ENCODE assay signal across 9 mouse cellular contexts in genomic region chr16:20476857-20477256, GRCm38 (mm10). TPM values are rescaled to one million over a fixed set of nuclear protein-coding genes. Genes with fewer than 3 reads are reported as not detected.
A peak's percentile ranks its signal among the peaks of the same experiment; 100 is the strongest.
DNase-seq lines count a peak whose midpoint lies in the region; ATAC-seq and TF ChIP-seq lines count a peak whose summit lies in the region.
"Had no signal": no experiment of that assay in that cellular context is flagged by ENCODE, and none has a peak within 500 bp of the region (broad histone marks: within the 10 kb centered on the region; RNA-seq: fewer than 3 reads in every experiment).

No protein-coding gene starts in this region.

- H3K9me3 ChIP-seq in stomach, postnatal 0 days (ENCODE audit: control insufficient read depth, low read length): no peaks in the 10 kb centered on the region
- no peaks in the 10 kb centered on the region for H3K9me3 ChIP-seq in midbrain, embryonic 10.5 days (replicated peaks)

- no peak for TF ChIP-seq CTCF in stomach, postnatal 0 days (IDR thresholded peaks at IDR 0.05; ENCODE audit: low read depth)
- no peak for TF ChIP-seq CTCF in thymus, adult 2 months (IDR thresholded peaks at IDR 0.05; ENCODE audit: borderline replicate concordance, control insufficient read depth, extremely low read depth, insufficient read depth, low read length, poor library complexity)

- no peaks in the 10 kb centered on the region for H3K27me3 ChIP-seq in stomach, postnatal 0 days (ENCODE audit: control insufficient read depth, insufficient read depth, low read length)
- H3K27me3 ChIP-seq in midbrain, embryonic 10.5 days (ENCODE audit: low read depth, poor library complexity, severe bottlenecking): no peaks in the 10 kb centered on the region
- no peaks in the 10 kb centered on the region for H3K27me3 ChIP-seq in thymus, adult 2 months (ENCODE audit: control insufficient read depth, insufficient read depth, low read length)

- H3K4me2 ChIP-seq in stomach, postnatal 0 days (replicated peaks; ENCODE audit: low read depth): no peak overlapping the region

- H3K27ac ChIP-seq in stomach, postnatal 0 days (replicated peaks): peak overlapping the region; percentile 56
- H3K27ac ChIP-seq in midbrain, embryonic 10.5 days (replicated peaks): no peak overlapping the region
- no peak overlapping the region for H3K27ac ChIP-seq in thymus, adult 2 months (ENCODE audit: control insufficient read depth, insufficient read depth, low read length)

- WGBS in stomach, postnatal 0 days: 4% methylated on average over 1 of the region's 1 CpGs
- 71% methylated on average over 1 of the region's 1 CpGs for WGBS in midbrain, embryonic 10.5 days
- 93% methylated on average over 1 of the region's 1 CpGs for WGBS in thymus, adult 2 months

- ATAC-seq in stomach, postnatal 0 days (ENCODE audit: low FRiP score, low TSS enrichment): peak; percentile 88

- TF ChIP-seq POLR2A in thymus, adult 2 months (IDR thresholded peaks at IDR 0.05; ENCODE audit: control insufficient read depth, extremely low read depth, insufficient read depth, low read length, poor library complexity): no peak

- no peak for TF ChIP-seq EP300 in stomach, postnatal 0 days (optimal IDR thresholded peaks at IDR 0.05)

- H3K9ac ChIP-seq in stomach, postnatal 0 days (ENCODE audit: low read length): no peak overlapping the region

- H3K36me3 ChIP-seq in stomach, postnatal 0 days (ENCODE audit: control insufficient read depth, insufficient read depth, low read length): no peaks in the 10 kb centered on the region
- no peaks in the 10 kb centered on the region for H3K36me3 ChIP-seq in midbrain, embryonic 10.5 days
- H3K36me3 ChIP-seq in thymus, adult 2 months (ENCODE audit: control insufficient read depth, insufficient read depth, low read length): no peaks in the 10 kb centered on the region

- peak; percentile 70 for DNase-seq in testis, postnatal 10 days (ENCODE audit: low spot score)
- DNase-seq in testis, postnatal 14 days (ENCODE audit: low spot score): no peak
- DNase-seq in heart, adult 9 months (ENCODE audit: low spot score in 2 of 2): peak; percentile 25 to 56
- DNase-seq in kidney, postnatal 10 days: peak; percentile 55
- DNase-seq in stomach, postnatal 0 days (ENCODE audit: low spot score): peak; percentile 77
- DNase-seq in midbrain, embryonic 10.5 days (ENCODE audit: low spot score): no peak
- DNase-seq in retina, postnatal 1 day: no peak
- no peak for DNase-seq in thymus, adult 2 months
- DNase-seq: embryo, embryonic 11 days had no signal

- no peaks in the 10 kb centered on the region for H3K4me1 ChIP-seq in stomach, postnatal 0 days (replicated peaks; ENCODE audit: control insufficient read depth, insufficient read depth)
- no peaks in the 10 kb centered on the region for H3K4me1 ChIP-seq in midbrain, embryonic 10.5 days
- 0 out of 2 replicates have a peak, but pooled peaks cover 2% of the 10 kb centered on the region for H3K4me1 ChIP-seq in thymus, adult 2 months (replicated peaks; ENCODE audit: control insufficient read depth, insufficient read depth, low read length)

- no peak overlapping the region for H3K4me3 ChIP-seq in stomach, postnatal 0 days (ENCODE audit: low read depth, low read length)
- H3K4me3 ChIP-seq in midbrain, embryonic 10.5 days: no peak overlapping the region
- H3K4me3 ChIP-seq in thymus, adult 2 months (ENCODE audit: control insufficient read depth, insufficient read depth, low read length): no peak overlapping the region

RNA-seq across cellular contexts. Expression of gene Eif2b5, which starts 21.8 kb away (rescaled TPM):
- polyA plus RNA-seq in stomach, postnatal 0 days (2015; fragmentation: Nextera tagmentation; extraction: Ambion mirVana): 58.2 and 58.7 TPM in 2 replicates
- 151 TPM in 2 replicates for polyA plus RNA-seq in midbrain, embryonic 10.5 days (2016; fragmentation: Nextera tagmentation; extraction: Ambion mirVana)
- 40.7 and 44.7 TPM in 2 replicates for polyA plus RNA-seq in thymus, adult 2 months (2012; rRNA removed)

RNA-seq across cellular contexts. Expression of gene Dvl3, which starts 39.9 kb away (rescaled TPM):
- polyA plus RNA-seq in stomach, postnatal 0 days (2015; fragmentation: Nextera tagmentation; extraction: Ambion mirVana): 8.7 and 10.0 TPM in 2 replicates
- 28.5 and 37.5 TPM in 2 replicates for polyA plus RNA-seq in midbrain, embryonic 10.5 days (2016; fragmentation: Nextera tagmentation; extraction: Ambion mirVana)
- 42.7 and 49.5 TPM in 2 replicates for polyA plus RNA-seq in thymus, adult 2 months (2012; rRNA removed)

RNA-seq across cellular contexts. Expression of gene Abcc5, which starts 50.7 kb away (rescaled TPM):
- polyA plus RNA-seq in stomach, postnatal 0 days (2015; fragmentation: Nextera tagmentation; extraction: Ambion mirVana): 15.9 and 19.3 TPM in 2 replicates
- polyA plus RNA-seq in midbrain, embryonic 10.5 days (2016; fragmentation: Nextera tagmentation; extraction: Ambion mirVana): 56.1 and 72.8 TPM in 2 replicates
- polyA plus RNA-seq in thymus, adult 2 months (2012; rRNA removed): 244 and 275 TPM in 2 replicates

RNA-seq across cellular contexts. Expression of gene Ap2m1, which starts 58.4 kb away (rescaled TPM):
- polyA plus RNA-seq in stomach, postnatal 0 days (2015; fragmentation: Nextera tagmentation; extraction: Ambion mirVana): 332 and 349 TPM in 2 replicates
- polyA plus RNA-seq in midbrain, embryonic 10.5 days (2016; fragmentation: Nextera tagmentation; extraction: Ambion mirVana): 711 and 831 TPM in 2 replicates
- polyA plus RNA-seq in thymus, adult 2 months (2012; rRNA removed): 512 and 578 TPM in 2 replicates

Comparison
In these comparisons a context has a peak if more than half of its experiments do, and no peak if none do; other contexts are left out.
1. DNase-seq: peak in testis, postnatal 10 days (single experiment), heart, adult 9 months (2 of 2), kidney, postnatal 10 days (single experiment) and stomach, postnatal 0 days (single experiment); none in testis, postnatal 14 days (single experiment), midbrain, embryonic 10.5 days (single experiment), retina, postnatal 1 day (single experiment) and thymus, adult 2 months (single experiment).